Mouse (Mus musculus) liver, postnatal 0 days (tissue): Measurements from ENCODE around the gene Zfp280b. TPM values are rescaled to one million over a fixed set of nuclear protein-coding genes. Genes with fewer than 3 reads are reported as not detected.
"Not testable (repeated sequence)": the region's sequence is repeated elsewhere in the genome, so short reads cannot be mapped to it uniquely, and the experiment has no call there.

ENCODE experiments used
- ATAC-seq: fragments of 200-750 bp; cut with Nextera tagmentation; 2 replicates; pipeline ENCODE4 v1.8.0; 2017; ENCODE audit warnings: mild to moderate bottlenecking, moderate library complexity
- DNase-seq: peaks from one replicate; pipeline ENCODE4 v3.0.0-alpha.2; 2016
- H3K27ac ChIP-seq: fragments of 300-500 bp; sonication (generic); 2 replicates; pipeline ENCODE4 v1.5.1; 2014; ENCODE audit warnings: antibody characterized with exemption, moderate library complexity, mild to moderate bottlenecking, low read depth
- H3K27me3 ChIP-seq: fragments of 300-500 bp; sonication (generic); 2 replicates; pipeline ENCODE4 v1.6.1; 2014; ENCODE audit warnings: low read length, control low read depth, mixed read lengths; ENCODE audit not compliant: insufficient read depth
- H3K36me3 ChIP-seq: fragments of 300-500 bp; sonication (generic); replicated peaks from 2 replicates; pipeline ENCODE4 v1.6.1; 2014; ENCODE audit warnings: mild to moderate bottlenecking, control low read depth, low read length, moderate library complexity, mixed read lengths; ENCODE audit not compliant: insufficient read depth
- H3K4me1 ChIP-seq: fragments of 300-500 bp; sonication (generic); 2 replicates; pipeline ENCODE4 v1.6.1; 2014; ENCODE audit warnings: antibody characterized with exemption, mild to moderate bottlenecking, control low read depth; ENCODE audit not compliant: insufficient read depth
- H3K4me2 ChIP-seq: fragments of 300-500 bp; sonication (generic); 2 replicates; pipeline ENCODE4 v1.6.1; 2014; ENCODE audit warnings: low read depth, mild to moderate bottlenecking, low read length, moderate library complexity, mixed read lengths
- H3K4me3 ChIP-seq: fragments of 300-500 bp; sonication (generic); 2 replicates; pipeline ENCODE4 v1.5.1; 2014; ENCODE audit warnings: low read depth, low read length
- H3K9ac ChIP-seq: fragments of 300-500 bp; sonication (generic); replicated peaks from 2 replicates; pipeline ENCODE4 v1.6.1; 2014; ENCODE audit warnings: mild to moderate bottlenecking, moderate library complexity
- H3K9me3 ChIP-seq: fragments of 300-500 bp; sonication (generic); 2 replicates; pipeline ENCODE4 v1.6.1; 2016; ENCODE audit warnings: mild to moderate bottlenecking, control low read depth, low read length, mixed read lengths
- CTCF ChIP-seq: sonication (generic); IDR thresholded peaks from 2 replicates; pipeline ENCODE4 v1.5.1; 2016; ENCODE audit warnings: antibody characterized with exemption, low read depth
- EP300 ChIP-seq: IDR thresholded peaks from 2 replicates; pipeline ENCODE4 v1.6.1; 2016; ENCODE audit warnings: antibody characterized with exemption, low read depth, mild to moderate bottlenecking
- WGBS: fragments of 180-500 bp; shearing (Covaris S2); extraction: QIAGEN DNeasy Blood & Tissue Kit; methylation state at CpG from one replicate; pipeline ENCODE4 v1.1.7; 2014; ENCODE audit not compliant: insufficient replicate concordance; 5-methylcytosine and 5-hydroxymethylcytosine counted together
- polyA plus RNA-seq: library from polyadenylated mRNA; unstranded; fragments of >200 nt; fragmentation: Nextera tagmentation; extraction: Ambion mirVana; gene quantifications from 2 replicates; pipeline ENCODE4 v1.2.1, GENCODE M21; 2015

Gene Zfp280b
- 7.3 and 8.3 TPM in 2 replicates for polyA plus RNA-seq

DNA sequence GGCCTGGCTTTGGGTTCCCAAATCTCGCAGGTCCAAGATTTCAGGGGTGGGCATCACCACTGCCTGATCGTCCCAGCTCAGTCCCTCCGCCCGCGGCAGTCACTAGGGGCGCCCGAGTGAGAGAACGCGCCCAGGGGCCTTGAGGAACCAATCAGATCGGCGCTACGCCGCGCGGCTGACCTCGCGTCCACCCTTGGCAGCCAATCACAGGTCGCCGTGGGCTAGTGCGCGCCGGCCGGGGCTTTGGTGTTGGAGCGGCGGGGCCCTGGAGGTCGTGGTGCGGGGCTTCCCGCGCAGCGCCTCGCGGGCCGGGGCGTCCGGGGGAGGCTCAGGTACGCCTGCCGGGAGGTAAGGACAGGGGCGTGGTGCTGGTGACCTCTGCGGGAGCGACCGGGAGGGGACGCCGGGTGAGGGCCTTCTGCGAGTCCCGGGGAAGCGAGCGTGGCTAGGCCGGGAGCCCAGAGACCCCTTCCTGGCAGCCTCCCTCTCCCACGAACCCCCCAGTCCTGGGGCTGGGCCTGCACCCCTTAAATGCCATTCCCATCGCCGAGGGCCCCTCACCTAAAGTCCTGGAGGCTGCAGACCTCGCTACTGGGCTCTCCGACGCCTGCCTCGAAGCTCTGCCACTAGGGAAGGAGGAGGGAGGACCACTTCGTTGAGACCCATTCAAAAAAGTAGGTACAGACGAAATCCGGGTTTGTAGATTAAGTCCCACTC lies at the start of gene Zfp280b:
Zfp280b (plus strand) TSS at position 249 of the 717 bp plus-strand sequence.
- peak within 1 kb of the TSS; percentile 98 for H3K4me2 ChIP-seq
- no peaks in the 10 kb centered on the region for H3K27me3 ChIP-seq
- H3K4me1 ChIP-seq, result peaks cover 14% of the 10 kb centered on the region
- H3K9me3 ChIP-seq, result no peaks in the 10 kb centered on the region
- peak within 1 kb of the TSS; percentile 91 for H3K9ac ChIP-seq
- H3K4me3 ChIP-seq, result peak within 1 kb of the TSS; percentile 90
- peak within 1 kb of the TSS; percentile 90 for H3K27ac ChIP-seq
- peak; percentile 96 for DNase-seq
- WGBS, result under 1% methylated on average over 45 of the region's 58 CpGs
- ATAC-seq, result peak; percentile 99
- H3K36me3 ChIP-seq, result peaks cover under 1% of the 10 kb centered on the region; the same call in 1 of the 2 replicates
- TF ChIP-seq EP300 (no peak), CTCF (peak; percentile 93)

DNA sequence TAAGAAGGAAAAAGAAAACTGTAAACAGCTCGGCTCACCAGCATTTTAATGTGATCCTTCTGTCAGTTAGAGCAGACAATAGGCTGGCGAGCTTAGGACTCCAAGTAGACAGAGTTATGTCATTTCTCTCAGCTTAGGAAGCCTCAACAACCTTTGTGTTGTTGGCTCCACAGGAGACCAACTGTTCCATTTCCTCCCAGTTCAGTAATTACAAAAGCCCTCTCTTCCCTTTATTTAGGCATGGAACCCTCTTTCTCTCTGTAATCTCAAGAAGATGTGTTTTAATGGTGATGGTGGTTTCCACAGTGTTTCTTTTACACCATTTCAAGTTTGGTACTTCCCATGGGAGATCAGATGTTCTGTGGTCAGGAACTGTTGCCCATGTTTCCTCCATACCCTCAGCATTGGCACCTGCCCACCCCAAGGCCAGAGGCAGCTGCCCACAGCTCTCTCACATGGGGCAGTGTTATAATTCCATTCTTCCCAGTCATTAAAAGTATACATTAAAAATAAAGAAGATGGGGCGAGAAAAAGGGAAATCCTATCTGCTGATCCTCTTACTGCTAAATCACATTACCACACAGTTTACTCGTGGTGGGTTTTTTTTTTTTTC lies 41.9 kb upstream of the Zfp280b start:
- no peak overlapping the region for H3K4me3 ChIP-seq
- H3K4me2 ChIP-seq, result no peak overlapping the region
- H3K4me1 ChIP-seq, result 0 out of 2 replicates have a peak, but pooled peaks cover 2% of the 10 kb centered on the region
- H3K27me3 ChIP-seq, result no peaks in the 10 kb centered on the region
- H3K9ac ChIP-seq, result no peak overlapping the region
- 67% methylated on average over 4 of the region's 4 CpGs for WGBS
- no peak for TF ChIP-seq EP300
- TF ChIP-seq CTCF, result no peak
- no peak overlapping the region for H3K27ac ChIP-seq
- no peak for ATAC-seq
- DNase-seq, result no peak
- no peaks in the 10 kb centered on the region for H3K36me3 ChIP-seq
- no peaks in the 10 kb centered on the region for H3K9me3 ChIP-seq

DNA sequence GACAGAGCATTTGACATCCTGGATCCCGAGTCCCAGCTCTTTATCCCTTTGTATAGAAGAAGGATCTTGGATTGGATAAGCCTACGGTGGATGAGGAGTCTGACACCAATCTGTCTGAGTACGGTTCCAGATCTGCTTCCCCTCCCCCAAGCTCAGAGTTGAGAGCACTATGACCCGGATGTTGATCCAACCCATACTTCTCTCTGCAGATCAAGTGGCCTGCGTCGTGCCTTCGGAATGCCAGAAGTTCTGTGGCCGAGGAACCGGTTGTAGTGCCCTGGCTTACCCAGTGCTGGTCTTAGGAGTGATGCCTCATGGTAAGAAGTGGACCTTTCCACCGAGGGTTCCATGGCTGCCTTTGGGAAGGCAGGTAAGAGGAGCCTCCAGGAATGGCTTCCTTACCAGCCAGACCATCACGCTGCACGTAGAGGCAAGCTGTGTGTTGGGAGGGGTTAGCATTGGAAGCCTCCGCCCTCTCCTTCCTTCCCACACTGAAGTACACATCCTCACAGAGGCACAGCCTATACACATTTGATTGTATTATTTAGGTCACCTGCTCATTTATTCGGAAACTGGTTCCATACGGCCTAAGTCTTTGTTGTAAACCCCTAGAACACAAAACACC lies 38.7 kb upstream of the Zfp280b start:
- Histone ChIP-seq H3K4me1 (no peaks in the 10 kb centered on the region), H3K27me3 (no peaks in the 10 kb centered on the region), H3K36me3 (no peaks in the 10 kb centered on the region), H3K9ac (no peak overlapping the region), H3K4me2 (no peak overlapping the region), H3K27ac (no peak overlapping the region), H3K4me3 (no peak overlapping the region), H3K9me3 (no peaks in the 10 kb centered on the region)
- ATAC-seq (no peak), DNase-seq (no peak)
- TF ChIP-seq EP300 (no peak), CTCF (no peak)
- WGBS, result 81% methylated on average over 15 of the region's 15 CpGs

DNA sequence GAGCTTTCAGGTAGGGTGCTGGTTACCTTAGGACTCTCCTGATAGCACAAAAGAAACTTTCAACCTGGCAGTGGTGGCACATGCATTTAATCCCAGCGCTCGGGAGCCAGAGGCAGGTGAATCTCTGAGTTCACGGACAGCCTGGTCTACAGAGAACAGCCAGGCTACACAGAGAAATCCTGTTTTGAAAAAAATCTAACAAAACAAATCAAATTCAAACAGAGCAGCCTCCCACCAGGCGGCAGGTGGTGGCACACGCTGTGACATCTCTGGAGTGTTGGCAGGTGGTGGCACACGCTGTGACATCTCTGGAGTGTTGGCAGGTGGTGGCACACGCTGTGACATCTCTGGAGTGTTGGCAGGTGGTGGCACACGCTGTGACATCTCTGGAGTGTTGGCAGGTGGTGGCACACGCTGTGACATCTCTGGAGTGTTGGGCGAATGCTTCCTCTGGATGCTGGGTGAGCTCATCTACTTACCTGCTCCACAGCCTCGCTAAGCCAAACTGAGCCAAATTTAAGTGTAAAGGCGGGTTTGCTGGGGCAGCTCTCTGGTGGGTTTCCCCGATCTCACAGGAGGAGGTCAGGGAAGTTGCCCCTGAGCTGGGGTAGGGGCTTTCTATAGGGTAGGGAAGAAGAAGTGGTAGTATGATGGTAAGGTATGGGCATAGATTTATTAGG lies 37.8 kb upstream of the Zfp280b start:
- not testable (repeated sequence) for H3K9me3 ChIP-seq, H3K4me1 ChIP-seq, DNase-seq, H3K4me2 ChIP-seq, H3K27ac ChIP-seq, H3K4me3 ChIP-seq, H3K36me3 ChIP-seq, ATAC-seq, H3K9ac ChIP-seq, H3K27me3 ChIP-seq
- WGBS, result 78% methylated on average over 12 of the region's 13 CpGs

DNA sequence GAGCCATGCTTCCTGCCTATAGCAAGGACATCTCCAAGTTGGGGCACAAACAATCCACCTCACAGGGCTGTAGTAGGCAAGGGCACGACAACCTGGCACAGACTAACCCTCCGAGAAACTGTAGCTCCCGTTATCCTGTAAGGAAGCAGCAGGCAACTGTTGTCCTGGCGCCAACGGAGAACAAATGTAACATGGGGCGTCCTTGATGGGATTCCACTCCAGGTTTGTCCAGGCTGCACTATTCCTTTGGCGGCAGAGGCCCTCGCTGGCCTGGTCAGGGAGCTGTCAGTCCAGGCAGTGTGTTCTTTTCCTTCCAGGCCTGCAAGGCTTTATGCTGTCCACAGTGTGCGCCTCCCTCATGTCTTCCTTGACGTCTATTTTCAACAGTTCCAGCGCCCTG lies 37.0 kb upstream of the Zfp280b start:
- Histone ChIP-seq H3K4me1 (no peaks in the 10 kb centered on the region), H3K9ac (no peak overlapping the region), H3K4me2 (no peak overlapping the region), H3K27ac (no peak overlapping the region), H3K27me3 (no peaks in the 10 kb centered on the region), H3K4me3 (no peak overlapping the region), H3K36me3 (no peaks in the 10 kb centered on the region), H3K9me3 (no peaks in the 10 kb centered on the region)
- 85% methylated on average over 11 of the region's 11 CpGs for WGBS
- no peak for ATAC-seq
- no peak for TF ChIP-seq EP300
- no peak for TF ChIP-seq CTCF
- DNase-seq, result no peak

DNA sequence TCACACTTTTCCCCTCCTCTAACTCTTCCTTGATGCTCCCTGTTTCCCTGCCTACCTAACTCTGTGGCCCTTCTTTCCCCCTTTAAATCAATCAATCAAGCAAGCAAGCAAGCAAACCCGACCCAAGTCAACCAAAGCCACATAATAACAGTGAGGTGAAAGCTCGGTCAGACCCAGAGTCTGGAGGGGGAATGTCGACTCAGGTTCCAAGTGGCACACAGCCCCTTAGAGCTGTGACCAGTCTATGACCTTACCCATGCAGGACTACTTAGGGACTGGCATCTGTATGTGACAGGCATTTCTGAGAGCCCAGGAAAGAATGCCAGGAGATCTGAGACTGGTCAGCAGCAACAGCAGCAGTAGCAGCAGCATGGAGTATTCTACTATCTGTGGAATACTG lies 36.1 kb upstream of the Zfp280b start:
- H3K36me3 ChIP-seq, result no peaks in the 10 kb centered on the region
- DNase-seq, result no peak
- H3K27me3 ChIP-seq, result no peaks in the 10 kb centered on the region
- no peak overlapping the region for H3K9ac ChIP-seq
- H3K4me3 ChIP-seq, result no peak overlapping the region
- no peak for ATAC-seq
- 50% methylated on average over 3 of the region's 3 CpGs for WGBS
- H3K27ac ChIP-seq, result no peak overlapping the region
- H3K4me1 ChIP-seq, result no peaks in the 10 kb centered on the region
- no peaks in the 10 kb centered on the region for H3K9me3 ChIP-seq
- TF ChIP-seq CTCF (no peak), EP300 (no peak)
- H3K4me2 ChIP-seq, result no peak overlapping the region
